Comparison of ENCODE assay signal across 15 mouse cellular contexts in genomic region chr10:61661887-61662286, GRCm38 (mm10). TPM values are rescaled to one million over a fixed set of nuclear protein-coding genes. Genes with fewer than 3 reads are reported as not detected.
DNase-seq lines count a peak whose midpoint lies in the region; ATAC-seq and TF ChIP-seq lines count a peak whose summit lies in the region.
"Had no signal": no experiment of that assay in that cellular context is flagged by ENCODE, and none has a peak within 500 bp of the region (broad histone marks: within the 10 kb centered on the region; RNA-seq: fewer than 3 reads in every experiment).

No protein-coding gene starts in this region.

- H3K79me3 ChIP-seq in C2C12 (ENCODE audit: low read depth): peaks cover 8% of the 10 kb centered on the region

- no peak overlapping the region for H3K4me2 ChIP-seq in forebrain, embryonic 14.5 days (ENCODE audit: low read length)
- H3K4me2 ChIP-seq: hindbrain, embryonic 14.5 days; limb, embryonic 15.5 days; lung, embryonic 15.5 days had no signal

- intact Hi-C loops in heart, postnatal 25 days (cut with DNase I): no loop called here
- intact Hi-C loops in heart, postnatal 36 days (cut with DNase I): no loop called here

- 73% methylated on average over 8 of the region's 8 CpGs for WGBS in forebrain, embryonic 14.5 days

- H3ac ChIP-seq in C2C12 (ENCODE audit: control insufficient read depth, insufficient read length, low read depth): peak overlapping the region; percentile 33

- no peak overlapping the region for H3K4me3 ChIP-seq in C2C12 (ENCODE audit: insufficient read depth, poor library complexity, severe bottlenecking)
- H3K4me3 ChIP-seq in forebrain, embryonic 14.5 days (ENCODE audit: low read depth, low read length): no peak overlapping the region
- H3K4me3 ChIP-seq: heart, adult 2 months; left cerebral cortex, adult 2 months; limb, embryonic 15.5 days; lung, embryonic 15.5 days had no signal

- H3K27ac ChIP-seq in forebrain, embryonic 14.5 days (ENCODE audit: low read depth, low read length): peak overlapping the region; percentile 55
- H3K27ac ChIP-seq: heart, adult 2 months; left cerebral cortex, adult 2 months; limb, embryonic 15.5 days; lung, embryonic 15.5 days had no signal

- 0 out of 2 replicates have a peak, but pooled peaks cover 6% of the 10 kb centered on the region for H3K4me1 ChIP-seq in forebrain, embryonic 14.5 days (ENCODE audit: control insufficient read depth, insufficient read depth, low read length)
- H3K4me1 ChIP-seq: limb, embryonic 15.5 days; lung, embryonic 15.5 days had no signal

- DNase-seq in heart, postnatal 25 days (ENCODE audit: low spot score): peak; percentile 13
- DNase-seq in heart, postnatal 36 days: no peak
- DNase-seq in 3T3-L1 (ENCODE audit: low read depth, low spot score): peak; percentile 87
- DNase-seq in forebrain, embryonic 14.5 days (ENCODE audit: low spot score): no peak
- DNase-seq in kidney, adult 11 months: no peak
- DNase-seq in testis, postnatal 10 days (ENCODE audit: low spot score): no peak
- DNase-seq: cerebellum, adult 9-11 months; kidney, adult 18-20 months had no signal

- no peak for ATAC-seq in forebrain, embryonic 14.5 days
- ATAC-seq: activated CD4-positive, CD25-positive, alpha-beta regulatory T cell, adult 4 months had no signal

- H3K79me2 ChIP-seq in C2C12 (ENCODE audit: control insufficient read depth, insufficient read depth): peaks cover 32% of the 10 kb centered on the region

- H3K9me3 ChIP-seq in forebrain, embryonic 14.5 days (replicated peaks; ENCODE audit: control insufficient read depth, low read length): no peaks in the 10 kb centered on the region
- H3K9me3 ChIP-seq: limb, embryonic 15.5 days; lung, embryonic 15.5 days had no signal

- no peak for TF ChIP-seq CTCF in C2C12 (IDR thresholded peaks at IDR 0.05; ENCODE audit: control insufficient read depth, insufficient read depth, insufficient read length)

- H3K36me3 ChIP-seq in C2C12 (ENCODE audit: control insufficient read depth, insufficient read depth): peaks cover 95% of the 10 kb centered on the region
- H3K36me3 ChIP-seq in forebrain, embryonic 14.5 days (ENCODE audit: control insufficient read depth, insufficient read depth, low read length): peaks cover 59% of the 10 kb centered on the region

- H3K9ac ChIP-seq in forebrain, embryonic 14.5 days (ENCODE audit: low read length): no peak overlapping the region
- H3K9ac ChIP-seq: hindbrain, embryonic 14.5 days; limb, embryonic 15.5 days; lung, embryonic 15.5 days had no signal

- no peaks in the 10 kb centered on the region for H3K27me3 ChIP-seq in C2C12 (ENCODE audit: control insufficient read depth, insufficient read depth, insufficient read length)
- no peaks in the 10 kb centered on the region for H3K27me3 ChIP-seq in forebrain, embryonic 14.5 days (replicated peaks; ENCODE audit: control insufficient read depth, insufficient read depth, low read length)
- H3K27me3 ChIP-seq: limb, embryonic 15.5 days; lung, embryonic 15.5 days had no signal

TF ChIP-seq in C2C12, 6 proteins besides CTCF, POLR2A, EP300 and RAD21:
- TF ChIP-seq USF1 (IDR thresholded peaks at IDR 0.05; ENCODE audit: low read depth): no peak
- TF ChIP-seq FOSL1 (IDR thresholded peaks at IDR 0.05; ENCODE audit: insufficient read depth, low read length, poor library complexity, severe bottlenecking): peak; percentile 51
TF ChIP-seq in C2C12: peak in this region for 1.

RNA-seq across cellular contexts. Expression of gene Ppa1, which starts 13.5 kb away (rescaled TPM):
- 10 to 100 TPM; 63.9 to 70.1 TPM for total RNA-seq in heart, postnatal 25 days (2021)
- total RNA-seq in heart, postnatal 36 days (2021): 10 to 100 TPM; 65.3 to 70.5 TPM
- polyA plus RNA-seq in C2C12 (2012; fragmentation: generic; extraction: Trizol): 189 TPM
- 264 and 265 TPM in 2 replicates for polyA plus RNA-seq in forebrain, embryonic 14.5 days (2014; fragmentation: Nextera tagmentation; extraction: Ambion mirVana)

RNA-seq across cellular contexts. Expression of gene Sar1a, which starts 18.2 kb away (rescaled TPM):
- 100 to 1,000 TPM; 142 to 152 TPM for total RNA-seq in heart, postnatal 25 days (2021)
- total RNA-seq in heart, postnatal 36 days (2021): 100 to 1,000 TPM; 164 to 177 TPM
- polyA plus RNA-seq in C2C12 (2012; fragmentation: generic; extraction: Trizol): 150 TPM
- polyA plus RNA-seq in forebrain, embryonic 14.5 days (2014; fragmentation: Nextera tagmentation; extraction: Ambion mirVana): 245 and 253 TPM in 2 replicates

RNA-seq across cellular contexts. Expression of gene Tysnd1, which starts 33.4 kb away (rescaled TPM):
- 10 to 100 TPM; 22.5 to 22.9 TPM for total RNA-seq in heart, postnatal 25 days (2021)
- total RNA-seq in heart, postnatal 36 days (2021): 10 to 100 TPM; 22.8 to 23.3 TPM
- polyA plus RNA-seq in C2C12 (2012; fragmentation: generic; extraction: Trizol): 20.3 TPM
- polyA plus RNA-seq in forebrain, embryonic 14.5 days (2014; fragmentation: Nextera tagmentation; extraction: Ambion mirVana): 23.7 and 24.6 TPM in 2 replicates

RNA-seq across cellular contexts. Expression of gene Aifm2, which starts 53.2 kb away (rescaled TPM):
- total RNA-seq in heart, postnatal 25 days (2021): 10 to 100 TPM; 31.3 to 31.6 TPM
- total RNA-seq in heart, postnatal 36 days (2021): 10 to 100 TPM; 30.5 to 32.9 TPM
- 12.4 TPM for polyA plus RNA-seq in C2C12 (2012; fragmentation: generic; extraction: Trizol)
- polyA plus RNA-seq in forebrain, embryonic 14.5 days (2014; fragmentation: Nextera tagmentation; extraction: Ambion mirVana): 4.4 and 5.2 TPM in 2 replicates

Comparison
In these comparisons a context has a peak if more than half of its experiments do, and no peak if none do; other contexts are left out.
1. DNase-seq: peak in heart, postnatal 25 days (single experiment) and 3T3-L1 (single experiment); none in heart, postnatal 36 days (0 of 2), forebrain, embryonic 14.5 days (single experiment), kidney, adult 11 months (single experiment) and testis, postnatal 10 days (single experiment).